Mouse (Mus musculus) MEL (cell line): ENCODE measurements around the gene Nadk. TPM values are rescaled to one million over a fixed set of nuclear protein-coding genes. Genes with fewer than 3 reads are reported as not detected.

Experiments used
- DNase-seq: peaks from one replicate; pipeline ENCODE4 v3.0.0; 2011; ENCODE audit warnings: low read depth, low spot score
- H3K27ac ChIP-seq: 2 replicates; pipeline ENCODE4 v1.5.1; 2012; ENCODE audit warnings: low read depth, mild to moderate bottlenecking, control low read depth, low read length, moderate library complexity; ENCODE audit not compliant: control insufficient read depth
- H3K27me3 ChIP-seq, 2 experiments: fragments of 150-350 bp in 1 of 2; sonication (generic) in 1 of 2; 2 replicates each; pipeline ENCODE4 v1.6.1; 2012; ENCODE audit warnings: low read length in 2 of 2, mild to moderate bottlenecking in 2 of 2, improper control_type of control experiment in 1 of 2, moderate library complexity in 1 of 2; ENCODE audit not compliant: insufficient read depth in 2 of 2, control insufficient read depth in 1 of 2
- H3K36me3 ChIP-seq, 2 experiments: 2 replicates each; pipeline ENCODE4 v1.6.1; 2012 to 2014; ENCODE audit warnings: low read length in 2 of 2, improper control_type of control experiment in 1 of 2, inconsistent platforms in 1 of 2, mild to moderate bottlenecking in 1 of 2; ENCODE audit not compliant: insufficient read depth in 2 of 2, control insufficient read depth in 1 of 2
- H3K4me1 ChIP-seq, 2 experiments: fragments of 150-350 bp in 1 of 2; sonication (generic) in 1 of 2; 2 replicates each; pipeline ENCODE4 v1.6.1; 2012; ENCODE audit warnings: low read length in 2 of 2, improper control_type of control experiment in 1 of 2, mild to moderate bottlenecking in 1 of 2; ENCODE audit not compliant: insufficient read depth in 2 of 2, control insufficient read depth in 1 of 2
- H3K4me3 ChIP-seq, 2 experiments: fragments of 150-350 bp in 1 of 2; sonication (generic) in 1 of 2; 2 replicates each; pipeline ENCODE4 v1.5.1; 2012; ENCODE audit warnings: low read depth in 2 of 2, low read length in 2 of 2, mild to moderate bottlenecking in 2 of 2, moderate library complexity in 2 of 2, control low read depth in 1 of 2, improper control_type of control experiment in 1 of 2; ENCODE audit not compliant: control insufficient read depth in 1 of 2, insufficient read depth in 1 of 2
- H3K79me2 ChIP-seq: 2 replicates; pipeline ENCODE4 v1.6.1; 2012; ENCODE audit warnings: mild to moderate bottlenecking, low read length, moderate library complexity; ENCODE audit not compliant: control insufficient read depth, poor library complexity, insufficient read depth
- H3K9ac ChIP-seq: 2 replicates; pipeline ENCODE4 v1.6.1; 2012; ENCODE audit warnings: low read depth, mild to moderate bottlenecking, control low read depth, low read length, moderate library complexity; ENCODE audit not compliant: control insufficient read depth, poor library complexity, severe bottlenecking
- H3K9me3 ChIP-seq: fragments of 150-350 bp; sonication (generic); replicated peaks from 2 replicates; pipeline ENCODE4 v1.6.1; 2012; ENCODE audit warnings: mild to moderate bottlenecking, low read length, improper control_type of control experiment, moderate library complexity; ENCODE audit not compliant: insufficient read depth
- JUND ChIP-seq: IDR thresholded peaks from 2 replicates; pipeline ENCODE4 v1.6.1; 2011; ENCODE audit warnings: low read depth, mild to moderate bottlenecking, improper control_type of control experiment, low read length
- MXI1 ChIP-seq: IDR thresholded peaks from 2 replicates; pipeline ENCODE4 v1.6.1; 2011; ENCODE audit warnings: mild to moderate bottlenecking, low read depth, low read length, improper control_type of control experiment
- MYB ChIP-seq: IDR thresholded peaks from 2 replicates; pipeline ENCODE4 v1.6.1; 2011; ENCODE audit warnings: mild to moderate bottlenecking, low read depth, low read length, improper control_type of control experiment
- MYC ChIP-seq: IDR thresholded peaks from 2 replicates; pipeline ENCODE4 v1.6.1; 2011; ENCODE audit warnings: low read depth, mild to moderate bottlenecking, low read length, improper control_type of control experiment, moderate library complexity
- NRF1 ChIP-seq: IDR thresholded peaks from 2 replicates; pipeline ENCODE4 v1.6.1; 2014; ENCODE audit warnings: low read depth, mild to moderate bottlenecking, inconsistent platforms, low read length, improper control_type of control experiment, moderate library complexity; ENCODE audit not compliant: poor library complexity, insufficient read depth, severe bottlenecking
- POLR2AphosphoS2 ChIP-seq: IDR thresholded peaks from 2 replicates; pipeline ENCODE4 v1.6.1; 2011; ENCODE audit warnings: low read length, improper control_type of control experiment
- RCOR1 ChIP-seq: IDR thresholded peaks from 2 replicates; pipeline ENCODE4 v1.6.1; 2012; ENCODE audit warnings: low read depth, mild to moderate bottlenecking, inconsistent platforms, low read length, improper control_type of control experiment
- SIN3A ChIP-seq: IDR thresholded peaks from 2 replicates; pipeline ENCODE4 v1.6.1; 2012; ENCODE audit warnings: low read length, improper control_type of control experiment, inconsistent platforms
- TAL1 ChIP-seq: IDR thresholded peaks from 2 replicates; pipeline ENCODE4 v1.6.1; 2012; ENCODE audit warnings: mild to moderate bottlenecking, inconsistent platforms, low read length, moderate library complexity, mixed read lengths
- TBP ChIP-seq: IDR thresholded peaks from 2 replicates; pipeline ENCODE4 v1.8.0; 2011; ENCODE audit warnings: low read depth, low read length, improper control_type of control experiment
- TCF12 ChIP-seq: IDR thresholded peaks from 2 replicates; pipeline ENCODE4 v1.6.1; 2014; ENCODE audit warnings: low read depth, mild to moderate bottlenecking, inconsistent platforms, low read length, improper control_type of control experiment, moderate library complexity
- UBTF ChIP-seq: IDR thresholded peaks from 2 replicates; pipeline ENCODE4 v1.6.1; 2012; ENCODE audit warnings: low read depth, mild to moderate bottlenecking, inconsistent platforms, low read length, improper control_type of control experiment, moderate library complexity, borderline replicate concordance; ENCODE audit not compliant: insufficient read depth
- USF2 ChIP-seq, 2 experiments: IDR thresholded peaks; 2 replicates each; pipeline ENCODE4 v1.6.1; 2011 to 2012; ENCODE audit warnings: improper control_type of control experiment in 2 of 2, low read length in 2 of 2, borderline replicate concordance in 1 of 2, inconsistent platforms in 1 of 2, low read depth in 1 of 2, mild to moderate bottlenecking in 1 of 2; ENCODE audit not compliant: insufficient read depth in 1 of 2
- ZC3H11A ChIP-seq: IDR thresholded peaks from 2 replicates; pipeline ENCODE4 v1.6.1; 2012; ENCODE audit warnings: low read depth, mild to moderate bottlenecking, inconsistent platforms, low read length, improper control_type of control experiment
- ZKSCAN1 ChIP-seq: IDR thresholded peaks from 2 replicates; pipeline ENCODE4 v1.6.1; 2012; ENCODE audit warnings: low read depth, mild to moderate bottlenecking, inconsistent platforms, low read length, improper control_type of control experiment, moderate library complexity
- ZMIZ1 ChIP-seq: IDR thresholded peaks from 2 replicates; pipeline ENCODE4 v1.6.1; 2012; ENCODE audit warnings: low read depth, mild to moderate bottlenecking, inconsistent platforms, low read length, improper control_type of control experiment, moderate library complexity
- ZNF384 ChIP-seq: IDR thresholded peaks from 2 replicates; pipeline ENCODE4 v1.6.1; 2012; ENCODE audit warnings: low read depth, mild to moderate bottlenecking, inconsistent platforms, low read length, improper control_type of control experiment
- polyA plus RNA-seq, 2 experiments: library from polyadenylated mRNA; stranded (reverse) in 1 of 2; unstranded in 1 of 2; fragments of >175 nt in 1 of 2; fragments of >200 nt in 1 of 2; gene quantifications; 2 replicates each; pipeline versions ENCODE4 v1.2.1 to v1.2.4; 2012; ENCODE audit warnings: low replicate concordance in 2 of 2, low read depth in 1 of 2; ENCODE audit not compliant: insufficient read length in 2 of 2, insufficient read depth in 1 of 2, missing spikeins in 1 of 2
- total RNA-seq: library from RNA; depleted of rRNA; stranded (reverse); fragments of 300-350 nt; gene quantifications from 2 replicates; pipeline ENCODE4 v1.2.3, GENCODE M21; 2012

Gene Nadk
- total and polyA plus RNA-seq, 3 experiments, result 53.2 to 258 (median 151) TPM

GRCm38 (mm10) chr4:155552917-155553532, 9.2 kb upstream of the Nadk start:
- Histone ChIP-seq H3K4me1 (0 out of 4 replicates have a peak, but pooled peaks cover 0 to 7% of the 10 kb centered on the region in 2 experiments), H3K79me2 (no peaks in the 10 kb centered on the region), H3K27me3 (no peaks in the 10 kb centered on the region), H3K9ac (no peak overlapping the region), H3K27ac (no peak overlapping the region), H3K9me3 (no peaks in the 10 kb centered on the region), H3K4me3 (no peak overlapping the region), H3K36me3 (peaks cover 8 to 40% of the 10 kb centered on the region in 2 experiments)
- no peak for TF ChIP-seq ZKSCAN1
- no peak for TF ChIP-seq TAL1
- TF ChIP-seq UBTF, result no peak
- no peak for TF ChIP-seq ZMIZ1
- no peak for TF ChIP-seq TCF12
- no peak for TF ChIP-seq JUND
- no peak for TF ChIP-seq MXI1
- no peak for TF ChIP-seq MYC
- TF ChIP-seq RCOR1, result no peak
- no peak for TF ChIP-seq TBP
- no peak for TF ChIP-seq MYB
- TF ChIP-seq SIN3A, result no peak
- no peak for TF ChIP-seq ZNF384
- no peak for TF ChIP-seq ZC3H11A
- TF ChIP-seq NRF1, result no peak
- no peak for TF ChIP-seq POLR2AphosphoS2
- DNase-seq, result no peak

DNA sequence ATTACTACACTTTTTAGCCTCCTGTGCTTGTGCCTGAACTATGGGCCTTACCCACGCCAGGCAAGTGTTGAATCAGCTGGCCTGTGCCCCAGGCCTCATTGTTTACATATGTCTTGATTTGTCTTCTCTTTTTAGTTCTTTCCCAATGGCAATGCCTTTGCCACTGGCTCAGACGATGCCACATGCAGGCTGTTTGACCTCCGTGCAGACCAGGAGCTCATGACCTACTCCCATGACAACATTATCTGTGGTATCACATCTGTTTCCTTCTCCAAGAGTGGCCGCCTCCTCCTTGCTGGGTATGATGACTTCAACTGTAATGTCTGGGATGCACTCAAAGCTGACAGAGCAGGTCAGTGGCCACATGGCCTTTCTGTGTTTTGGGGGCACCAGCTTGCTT, 7.3 kb upstream of the Nadk start:
- TF ChIP-seq USF2 (IDR thresholded peaks at IDR 0.05; ENCODE audit: borderline replicate concordance in 1 of 2, insufficient read depth in 1 of 2, low read depth in 1 of 2, low read length in 2 of 2), result no peak
- TF ChIP-seq TAL1, result 0 out of 2 replicates have a peak, but pooled peaks have one; percentile 30
- Histone ChIP-seq H3K27ac (no peak overlapping the region), H3K9me3 (no peaks in the 10 kb centered on the region), H3K36me3 (peaks cover 10 to 42% of the 10 kb centered on the region in 2 experiments), H3K9ac (no peak overlapping the region), H3K4me1 (peaks cover 0 to 10% of the 10 kb centered on the region in 2 experiments; a peak in 1 of 4 replicates), H3K79me2 (no peaks in the 10 kb centered on the region), H3K27me3 (no peaks in the 10 kb centered on the region), H3K4me3 (no peak overlapping the region)
- no peak for DNase-seq
